Mouse (Mus musculus): ENCODE data around the gene Fbxl16. TPM values are rescaled to one million over a fixed set of nuclear protein-coding genes. Genes with fewer than 3 reads are reported as not detected.
A peak's percentile ranks its signal among the peaks of the same experiment; 100 is the strongest.

Fbxl16 gene
- total and polyA plus RNA-seq, 2 experiments from 2014 or later, result 0.25 TPM; not detected in 1

- Histone ChIP-seq H3K4me1 (ENCODE audit: control insufficient read depth, insufficient read depth) (no peaks in the 10 kb centered on the region), H3K27me3 (ENCODE audit: control insufficient read depth, insufficient read depth, low read length) (peaks cover 54% of the 10 kb centered on the region), H3K9me3 (replicated peaks; ENCODE audit: control insufficient read depth, low read length) (no peaks in the 10 kb centered on the region), H3K36me3 (replicated peaks; ENCODE audit: control insufficient read depth, insufficient read depth, low read length) (no peaks in the 10 kb centered on the region), H3K4me2 (ENCODE audit: low read depth, low read length) (no peak overlapping the region), H3K27ac (ENCODE audit: low read depth) (no peak overlapping the region), H3K9ac (replicated peaks; ENCODE audit: low read depth, low read length) (no peak overlapping the region), H3K4me3 (ENCODE audit: low read depth, low read length) (no peak overlapping the region)
- WGBS, result 71% methylated on average over 11 of the region's 11 CpGs
- no peak for ATAC-seq (ENCODE audit: insufficient read depth, low read depth)
- TF ChIP-seq CTCF (IDR thresholded peaks at IDR 0.05; ENCODE audit: low read depth), result no peak
- TF ChIP-seq EP300 (IDR thresholded peaks at IDR 0.05; ENCODE audit: low read depth), result no peak
- no peak for DNase-seq (ENCODE audit: low spot score)
Observed at GRCm38 (mm10) chr17:25817662-25818061, 8.8 kb downstream of the Fbxl16 start.

GRCm38 (mm10) chr17:25818851-25819780, 10.2 kb downstream of the Fbxl16 start:
- H3K4me2 ChIP-seq (ENCODE audit: low read depth, low read length), result no peak overlapping the region
- no peak overlapping the region for H3K27ac ChIP-seq (ENCODE audit: low read depth)
- H3K9ac ChIP-seq (replicated peaks; ENCODE audit: low read depth, low read length), result no peak overlapping the region
- no peak overlapping the region for H3K4me3 ChIP-seq (ENCODE audit: low read depth, low read length)
- TF ChIP-seq EP300 (IDR thresholded peaks at IDR 0.05; ENCODE audit: low read depth) (no peak), CTCF (IDR thresholded peaks at IDR 0.05; ENCODE audit: low read depth) (no peak)
- 6% methylated on average over 46 of the region's 46 CpGs for WGBS
- H3K36me3 ChIP-seq (replicated peaks; ENCODE audit: control insufficient read depth, insufficient read depth, low read length), result no peaks in the 10 kb centered on the region
- H3K4me1 ChIP-seq (ENCODE audit: control insufficient read depth, insufficient read depth), result peaks cover 4% of the 10 kb centered on the region
- DNase-seq (ENCODE audit: low spot score) (no peak), ATAC-seq (ENCODE audit: insufficient read depth, low read depth) (no peak)
- peaks cover 45% of the 10 kb centered on the region for H3K27me3 ChIP-seq (ENCODE audit: control insufficient read depth, insufficient read depth, low read length)
- H3K9me3 ChIP-seq (replicated peaks; ENCODE audit: control insufficient read depth, low read length), result no peaks in the 10 kb centered on the region

GRCm38 (mm10) chr17:25823452-25823851, 14.6 kb downstream of the Fbxl16 start, which contains the start of gene Wdr24:
Gene Wdr24 (plus strand): TSS chr17:25823627.
- H3K9me3 ChIP-seq (replicated peaks; ENCODE audit: control insufficient read depth, low read length), result no peaks in the 10 kb centered on the region
- WGBS, result under 1% methylated on average over 18 of the region's 18 CpGs
- peaks cover 17% of the 10 kb centered on the region for H3K36me3 ChIP-seq (replicated peaks; ENCODE audit: control insufficient read depth, insufficient read depth, low read length)
- peaks cover 13% of the 10 kb centered on the region for H3K4me1 ChIP-seq (ENCODE audit: control insufficient read depth, insufficient read depth)
- peak; percentile 80 for ATAC-seq (ENCODE audit: insufficient read depth, low read depth)
- peak within 1 kb of the TSS; percentile 77 for H3K4me2 ChIP-seq (ENCODE audit: low read depth, low read length)
- peaks cover 25% of the 10 kb centered on the region for H3K27me3 ChIP-seq (ENCODE audit: control insufficient read depth, insufficient read depth, low read length)
- peak within 1 kb of the TSS; percentile 30; the same call in 1 of the 2 replicates for H3K27ac ChIP-seq (ENCODE audit: low read depth)
- TF ChIP-seq CTCF (IDR thresholded peaks at IDR 0.05; ENCODE audit: low read depth), result no peak
- no peak for TF ChIP-seq EP300 (IDR thresholded peaks at IDR 0.05; ENCODE audit: low read depth)
- peak; percentile 89 for DNase-seq (ENCODE audit: low spot score)
- H3K4me3 ChIP-seq (ENCODE audit: low read depth, low read length), result peak within 1 kb of the TSS; percentile 69
- H3K9ac ChIP-seq (replicated peaks; ENCODE audit: low read depth, low read length), result peak within 1 kb of the TSS; percentile 59

- no peaks in the 10 kb centered on the region for H3K9me3 ChIP-seq (replicated peaks; ENCODE audit: control insufficient read depth, low read length)
- peaks cover 17% of the 10 kb centered on the region for H3K36me3 ChIP-seq (replicated peaks; ENCODE audit: control insufficient read depth, insufficient read depth, low read length)
- ATAC-seq (ENCODE audit: insufficient read depth, low read depth) (no peak), DNase-seq (ENCODE audit: low spot score) (no peak)
- no peak overlapping the region for H3K27ac ChIP-seq (ENCODE audit: low read depth)
- H3K9ac ChIP-seq (replicated peaks; ENCODE audit: low read depth, low read length), result no peak overlapping the region
- 67% methylated on average over 17 of the region's 17 CpGs for WGBS
- TF ChIP-seq EP300 (IDR thresholded peaks at IDR 0.05; ENCODE audit: low read depth) (no peak), CTCF (IDR thresholded peaks at IDR 0.05; ENCODE audit: low read depth) (no peak)
- H3K4me1 ChIP-seq (ENCODE audit: control insufficient read depth, insufficient read depth), result peaks cover 20% of the 10 kb centered on the region
- H3K4me2 ChIP-seq (ENCODE audit: low read depth, low read length), result peak overlapping the region; percentile 77
- peak overlapping the region; percentile 69; the same call in 1 of the 2 replicates for H3K4me3 ChIP-seq (ENCODE audit: low read depth, low read length)
- peaks cover 16% of the 10 kb centered on the region for H3K27me3 ChIP-seq (ENCODE audit: control insufficient read depth, insufficient read depth, low read length)
Observed at GRCm38 (mm10) chr17:25824362-25825142, 15.7 kb downstream of the Fbxl16 start.

- Histone ChIP-seq H3K4me2 (ENCODE audit: low read depth, low read length) (no peak overlapping the region), H3K27me3 (ENCODE audit: control insufficient read depth, insufficient read depth, low read length) (peaks cover 8% of the 10 kb centered on the region), H3K27ac (ENCODE audit: low read depth) (no peak overlapping the region), H3K9me3 (replicated peaks; ENCODE audit: control insufficient read depth, low read length) (no peaks in the 10 kb centered on the region), H3K4me1 (ENCODE audit: control insufficient read depth, insufficient read depth) (peaks cover 23% of the 10 kb centered on the region), H3K36me3 (replicated peaks; ENCODE audit: control insufficient read depth, insufficient read depth, low read length) (peaks cover 20% of the 10 kb centered on the region), H3K4me3 (ENCODE audit: low read depth, low read length) (no peak overlapping the region), H3K9ac (replicated peaks; ENCODE audit: low read depth, low read length) (no peak overlapping the region)
- 88% methylated on average over 6 of the region's 6 CpGs for WGBS
- no peak for ATAC-seq (ENCODE audit: insufficient read depth, low read depth)
- DNase-seq (ENCODE audit: low spot score), result no peak
- no peak for TF ChIP-seq CTCF (IDR thresholded peaks at IDR 0.05; ENCODE audit: low read depth)
- TF ChIP-seq EP300 (IDR thresholded peaks at IDR 0.05; ENCODE audit: low read depth), result no peak
Observed at GRCm38 (mm10) chr17:25825311-25825710, 16.4 kb downstream of the Fbxl16 start.
